Mouse (Mus musculus) retina, embryonic 14.5 days (tissue): ENCODE results near the gene Gm3488.
"Not testable (repeated sequence)": the region's sequence is repeated elsewhere in the genome, so short reads cannot be mapped to it uniquely, and the experiment has no call there.

Source experiments
- DNase-seq: peaks from one replicate; pipeline ENCODE4 v3.0.0-alpha.2; 2015; ENCODE audit warnings: low spot score

The Gm3488 gene

GRCm38 (mm10) chr14:5501374-5501773, at the start of gene Gm3488:
Gm3488 (plus strand) TSS chr14:5501674.
- DNase-seq, result not testable (repeated sequence)

- DNase-seq, result not testable (repeated sequence)
Measured at GRCm38 (mm10) chr14:5455367-5455766, 46.1 kb upstream of the Gm3488 start, which contains the start of gene Gm3194. Gm3194 (minus strand) TSS chr14:5455467.

DNA sequence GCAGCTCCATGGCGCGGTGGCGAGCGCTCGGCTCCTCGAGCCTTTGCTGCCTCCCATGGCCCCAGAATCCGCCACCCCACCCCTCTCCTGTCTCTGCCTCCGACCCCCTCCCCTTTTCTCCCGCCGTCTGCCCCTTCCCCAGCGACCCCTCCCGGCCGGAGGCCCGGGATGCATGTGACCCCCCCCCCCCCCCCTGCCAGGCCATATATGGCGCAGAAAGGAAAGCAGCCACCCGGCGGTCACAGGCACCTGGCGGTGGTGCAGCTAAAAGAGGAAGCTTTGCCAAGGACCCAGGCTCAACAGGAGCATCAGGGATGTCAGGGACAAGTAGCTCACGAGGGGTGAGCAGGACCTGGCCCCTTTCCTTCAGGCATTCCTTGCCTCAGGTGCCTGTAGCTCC, 41.0 kb upstream of the Gm3488 start:
- DNase-seq, result not testable (repeated sequence)

DNA sequence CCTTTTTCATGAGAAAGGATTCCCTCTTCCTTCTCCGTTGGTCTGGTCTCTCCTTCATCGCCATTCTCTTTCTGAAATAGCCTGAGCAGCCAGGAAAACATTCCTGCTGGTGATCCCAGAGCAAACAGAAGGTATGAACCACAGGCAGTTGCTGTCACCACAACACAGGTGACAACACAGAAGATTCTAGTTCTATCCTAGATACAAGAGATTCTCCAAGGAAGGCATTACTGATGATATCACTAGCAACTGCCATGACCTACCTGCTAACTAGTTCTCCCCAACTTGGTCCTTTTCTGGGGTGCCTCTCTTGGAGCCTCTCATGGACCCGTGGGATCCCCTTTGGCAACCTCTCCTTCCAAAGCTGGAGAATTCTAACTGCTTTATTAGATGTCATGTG, 23.7 kb upstream of the Gm3488 start, which contains the start of gene Gm8246:
Gene Gm8246 (minus strand): TSS at position 101 of the 400 bp plus-strand sequence.
- DNase-seq, result not testable (repeated sequence)

DNA sequence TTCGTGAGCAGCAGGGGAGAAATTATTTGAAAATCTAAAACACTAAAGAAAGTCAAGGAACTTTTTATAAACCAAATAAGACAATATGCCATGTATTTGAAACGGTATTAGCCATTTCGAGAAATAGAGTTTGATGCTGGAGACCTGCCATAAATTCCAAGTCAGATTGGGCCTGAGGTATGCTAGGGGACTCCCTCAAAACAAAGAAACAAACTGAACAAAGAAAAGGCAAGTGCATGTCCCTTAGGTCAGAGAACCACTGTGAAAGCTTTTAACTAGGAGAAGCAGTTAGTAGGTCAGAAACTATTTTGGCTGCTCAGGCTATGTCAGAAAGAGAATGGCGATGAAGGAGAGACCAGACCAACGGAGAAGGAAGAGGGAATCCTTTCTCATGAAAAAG, 17.6 kb upstream of the Gm3488 start, which contains the start of gene Gm3187:
Gene Gm3187 (plus strand): TSS at position 301 of the 400 bp plus-strand sequence.
- DNase-seq, result not testable (repeated sequence)

GRCm38 (mm10) chr14:5538196-5538595, 36.7 kb downstream of the Gm3488 start, which contains the start of gene Gm3532:
Gm3532 (plus strand) TSS chr14:5538496.
- DNase-seq, result not testable (repeated sequence)
